Mouse (Mus musculus) heart, postnatal 0 days (tissue): Measurements from ENCODE around the gene Skap2.

ENCODE experiments used
- CTCF ChIP-seq: IDR thresholded peaks from 2 replicates; pipeline ENCODE4 v1.5.1; 2016; ENCODE audit warnings: antibody characterized with exemption, control low read depth, low read depth
- EP300 ChIP-seq: IDR thresholded peaks from 2 replicates; pipeline ENCODE4 v1.6.1; 2016; ENCODE audit warnings: antibody characterized with exemption, low read depth

DNA sequence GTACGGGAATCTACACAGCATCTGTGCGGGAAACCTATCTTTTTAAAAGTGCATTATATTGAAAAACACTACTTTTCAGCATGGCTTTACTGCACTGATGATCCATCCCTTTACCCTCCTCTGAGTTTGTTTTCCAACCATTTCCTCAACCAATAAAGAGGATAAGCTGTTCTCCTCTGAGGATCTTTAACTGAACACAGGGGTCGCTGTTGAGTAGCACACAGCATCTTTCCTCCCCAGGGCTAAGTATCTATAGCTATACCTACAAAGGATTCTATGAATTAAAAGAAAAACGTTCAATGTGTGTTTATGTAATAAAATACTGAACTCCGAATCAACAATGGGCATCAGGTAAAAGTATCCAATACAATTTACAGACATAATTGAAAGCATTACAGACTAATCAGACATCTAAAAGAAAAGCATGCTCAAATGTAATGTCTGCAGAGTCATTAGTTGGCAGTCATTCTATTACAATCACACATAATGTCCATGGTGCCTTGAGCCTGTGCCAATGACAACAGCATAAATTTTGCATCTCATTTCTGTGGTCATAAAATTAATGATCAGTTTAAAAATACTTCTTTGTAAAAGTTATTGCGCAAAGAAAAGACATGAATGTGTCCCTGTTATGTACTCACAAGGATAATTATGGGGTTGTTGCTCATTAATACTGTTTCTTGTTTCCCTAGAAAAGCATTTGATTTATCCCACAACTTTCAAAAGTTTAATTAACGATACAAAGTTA, 13.8 kb downstream of the Skap2 start:
- TF ChIP-seq CTCF (peak; percentile 46; the same call in 1 of the 2 replicates), EP300 (no peak)
